Mouse (Mus musculus) gastrocnemius, postnatal 10 days (tissue): ENCODE measurements around the gene Wt1. TPM values are rescaled to one million over a fixed set of nuclear protein-coding genes. Genes with fewer than 3 reads are reported as not detected.

ENCODE experiments used
- DNase-seq: peaks from one replicate; pipeline ENCODE4 v3.0.0; 2021; ENCODE audit warnings: mixed read lengths
- total RNA-seq, 2 experiments: library from RNA; stranded (reverse); gene quantifications; 2 replicates each; pipeline ENCODE4 v1.2.3; 2021

Wt1 gene
- total RNA-seq, 2 experiments from 2014 or later: 0.18 TPM; not detected in 1

DNA sequence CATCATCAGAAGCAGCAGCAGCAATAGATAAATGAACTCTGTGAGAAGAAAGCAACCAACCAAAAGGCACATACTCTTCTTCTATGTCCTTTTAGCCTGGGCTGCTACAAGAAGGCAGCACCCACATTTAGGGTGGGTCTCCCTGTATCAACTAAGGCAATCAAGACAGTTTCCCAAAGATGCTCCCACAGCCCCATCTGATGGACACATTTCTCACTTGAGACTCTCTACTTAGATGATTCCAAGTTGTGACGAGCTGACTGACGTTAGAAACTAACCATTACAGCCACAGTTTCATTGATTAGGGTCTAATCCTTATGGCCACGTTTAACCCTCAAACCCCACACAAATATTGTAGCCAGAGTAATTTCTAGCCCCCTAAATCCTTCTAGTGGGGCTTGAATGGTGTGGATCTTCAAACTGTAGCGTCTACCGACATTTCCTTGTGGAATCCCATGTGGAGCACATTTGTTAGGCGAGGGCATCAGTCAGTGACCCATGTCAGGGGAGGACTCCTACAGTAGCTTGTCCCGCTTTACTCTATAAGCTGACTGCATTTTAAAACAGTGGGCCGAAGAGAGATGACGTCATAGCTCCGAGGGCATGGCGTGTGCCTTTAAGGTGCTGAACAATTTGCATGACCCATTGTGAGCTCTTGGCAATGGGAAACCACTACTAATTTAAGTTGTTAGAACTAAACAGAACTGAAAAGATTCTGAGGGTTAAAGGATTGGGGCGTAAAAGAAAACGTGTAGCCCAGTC is 59.6 kb downstream of the Wt1 start:
- DNase-seq: no peak

DNA sequence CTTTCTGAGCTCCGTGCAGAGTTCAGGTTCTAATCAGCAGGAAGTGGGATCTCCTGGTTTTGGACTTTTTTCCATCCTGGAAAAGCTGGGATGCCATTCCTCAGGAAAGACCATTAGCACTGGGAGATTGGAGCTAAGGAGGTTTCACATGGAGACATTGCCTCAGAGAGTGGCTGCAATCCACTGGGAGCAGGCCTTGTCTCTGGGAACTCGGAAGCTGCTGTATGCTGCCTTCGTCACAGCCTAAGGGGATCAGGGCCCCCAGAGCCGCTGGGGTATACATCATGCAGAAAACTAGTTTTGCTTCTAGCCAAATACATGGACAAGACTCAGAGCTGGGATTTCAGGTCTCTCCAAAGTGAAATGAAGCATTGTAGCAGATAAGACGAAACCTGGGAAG is 60.3 kb downstream of the Wt1 start:
- no peak for DNase-seq

DNA sequence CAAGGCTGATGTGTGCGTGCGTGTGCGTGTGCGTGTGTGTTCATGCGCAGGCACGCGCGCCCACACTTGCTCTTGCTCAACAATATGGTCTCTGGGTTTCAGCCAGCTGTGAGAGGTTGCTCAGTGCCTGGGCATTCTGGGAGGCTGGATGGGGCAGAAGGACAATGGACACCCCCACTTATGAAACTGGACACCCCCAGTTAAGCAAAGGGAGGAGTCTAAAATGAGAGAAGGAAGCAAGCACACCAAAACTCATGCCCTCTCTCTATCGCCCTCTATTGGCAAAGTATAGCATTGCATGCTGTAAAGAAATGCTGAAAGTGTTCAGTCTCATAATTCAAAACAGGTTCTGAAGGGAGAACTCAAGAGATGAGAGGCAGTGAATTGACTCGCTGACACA is 61.9 kb downstream of the Wt1 start:
- no peak for DNase-seq

GRCm38 (mm10) chr2:105189352-105189751 is 63.0 kb downstream of the Wt1 start:
- DNase-seq: no peak

DNA sequence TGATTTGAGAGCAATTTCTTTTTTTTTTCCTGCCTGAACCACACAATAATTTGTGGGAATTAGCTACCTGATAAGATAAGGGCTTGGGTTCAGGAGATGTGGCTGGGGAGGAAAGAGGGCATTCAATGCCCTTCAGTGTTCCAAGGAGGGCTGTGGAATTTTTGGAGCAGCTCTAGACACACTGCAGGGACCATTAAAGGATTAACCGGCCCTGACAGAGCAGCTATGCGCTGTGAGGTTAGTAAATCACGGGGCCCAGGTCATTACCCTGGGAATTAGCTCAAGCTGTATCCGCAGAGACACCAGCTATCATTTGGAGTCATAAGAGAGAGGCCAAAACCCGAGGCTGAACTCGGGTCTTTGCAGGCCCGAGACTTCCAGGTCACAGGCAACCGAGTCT is 73.8 kb downstream of the Wt1 start:
- DNase-seq: no peak

- no peak for DNase-seq
These were observed 80.3 kb downstream of the Wt1 start for GRCm38 (mm10) chr2:105206563-105207174.

GRCm38 (mm10) chr2:105212839-105213238 is 86.5 kb downstream of the Wt1 start:
- DNase-seq: no peak

- no peak for DNase-seq
These were observed 89.6 kb downstream of the Wt1 start for GRCm38 (mm10) chr2:105215914-105216313.

- DNase-seq: no peak
These were observed 92.9 kb downstream of the Wt1 start for GRCm38 (mm10) chr2:105219229-105219628.

DNA sequence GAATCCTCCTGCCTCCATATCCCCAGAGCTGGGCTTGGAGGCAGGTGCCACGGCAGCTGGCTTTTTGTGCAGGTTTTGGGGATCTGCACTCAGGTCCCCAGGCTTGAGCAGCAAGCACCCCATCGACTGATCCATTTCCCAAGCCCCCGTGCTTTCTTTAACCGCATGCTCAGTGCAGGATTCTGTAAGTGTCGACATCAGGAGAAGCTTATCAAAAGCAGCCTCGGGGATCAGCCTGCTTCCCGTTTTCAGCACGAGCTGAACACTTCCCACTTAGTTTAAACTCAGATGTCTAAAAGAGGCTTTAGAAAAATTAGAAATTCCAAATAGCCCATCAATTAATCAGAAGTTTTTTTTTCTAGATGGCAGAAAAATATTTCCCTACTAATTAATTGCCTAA is 93.3 kb downstream of the Wt1 start:
- no peak for DNase-seq

DNA sequence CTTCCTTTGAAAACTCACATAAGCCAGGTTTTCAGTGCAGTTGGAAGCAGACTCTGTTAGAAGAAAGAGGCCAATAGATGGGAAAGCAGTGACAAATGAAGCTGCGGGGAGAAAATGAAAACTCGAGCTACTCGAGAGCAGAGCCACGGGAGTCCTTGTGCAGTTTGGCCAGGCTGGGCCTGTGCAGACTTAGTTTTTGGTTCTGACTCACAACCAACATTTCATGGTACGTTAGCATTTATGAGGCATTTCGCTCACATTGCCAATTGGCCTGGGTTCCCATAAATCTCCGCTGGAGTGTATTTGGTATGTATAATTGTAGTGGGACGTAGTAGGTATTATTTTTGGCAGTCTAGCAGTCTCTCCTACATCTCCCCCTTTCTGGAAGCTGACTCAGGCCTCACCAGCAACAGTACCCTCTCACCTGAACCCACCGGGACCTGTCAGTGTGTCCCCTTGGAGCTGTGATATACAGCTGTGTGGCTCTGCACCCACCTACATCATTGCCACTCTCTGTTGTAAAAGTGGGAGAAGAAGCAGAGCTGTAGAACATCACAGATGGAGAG is 94.5 kb downstream of the Wt1 start:
- DNase-seq: no peak

Other genes starting within 250 kb of the Wt1 start
- 100 to 1,000 TPM; 112 to 115 TPM for gene Eif3m, start 109.4 kb upstream of the Wt1 start, total RNA-seq
- not detected for gene Gm11060, start 34.5 kb upstream of the Wt1 start, total RNA-seq
- gene Them7, start 97.8 kb downstream of the Wt1 start, total RNA-seq: not detected